Mouse (Mus musculus): ENCODE results near the gene Emsy. TPM values are rescaled to one million over a fixed set of nuclear protein-coding genes. Genes with fewer than 3 reads are reported as not detected.

Gene Emsy
- polyA plus RNA-seq, 1 experiment from 2014 or later, result 41.5 TPM

DNA sequence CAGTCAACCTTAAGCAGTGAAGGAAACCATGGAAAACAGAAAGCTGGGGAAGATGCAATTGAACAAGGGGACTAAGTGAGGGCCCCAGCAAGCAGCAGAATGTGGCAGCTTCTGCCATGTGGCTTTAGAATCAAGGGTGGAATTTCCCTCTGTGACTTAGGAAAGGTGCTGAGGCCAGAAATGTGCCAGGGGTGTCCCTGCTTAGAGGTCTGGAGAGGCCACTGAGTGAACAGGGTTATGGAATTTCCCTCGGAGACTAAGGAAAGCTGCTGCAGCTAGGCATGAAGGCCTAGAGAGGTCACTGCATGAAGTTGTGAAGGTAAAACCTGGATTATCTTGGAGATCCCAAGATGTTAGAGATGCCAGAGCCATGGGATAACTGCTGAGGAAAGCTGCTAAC lies 33.5 kb upstream of the Emsy start:
- Histone ChIP-seq H3K36me3 (no peaks in the 10 kb centered on the region), H3K27ac (replicated peaks) (no peak overlapping the region), H3K4me3 (no peak overlapping the region), H3K27me3 (no peaks in the 10 kb centered on the region), H3K4me1 (no peaks in the 10 kb centered on the region), H3K9ac (replicated peaks) (no peak overlapping the region), H3K9me3 (no peaks in the 10 kb centered on the region), H3K4me2 (replicated peaks) (no peak overlapping the region)
- WGBS, result 85% methylated on average over 1 of the region's 1 CpGs
- ATAC-seq (ENCODE audit: low FRiP score, low read depth), result no peak

- Histone ChIP-seq H3K4me2 (replicated peaks) (no peak overlapping the region), H3K27me3 (no peaks in the 10 kb centered on the region), H3K4me1 (no peaks in the 10 kb centered on the region), H3K4me3 (no peak overlapping the region), H3K36me3 (no peaks in the 10 kb centered on the region), H3K9me3 (no peaks in the 10 kb centered on the region), H3K27ac (replicated peaks) (no peak overlapping the region), H3K9ac (replicated peaks) (no peak overlapping the region)
- 59% methylated on average over 13 of the region's 13 CpGs for WGBS
- ATAC-seq (ENCODE audit: low FRiP score, low read depth), result no peak
Observed at GRCm38 (mm10) chr7:98685895-98686294, 29.3 kb upstream of the Emsy start.

DNA sequence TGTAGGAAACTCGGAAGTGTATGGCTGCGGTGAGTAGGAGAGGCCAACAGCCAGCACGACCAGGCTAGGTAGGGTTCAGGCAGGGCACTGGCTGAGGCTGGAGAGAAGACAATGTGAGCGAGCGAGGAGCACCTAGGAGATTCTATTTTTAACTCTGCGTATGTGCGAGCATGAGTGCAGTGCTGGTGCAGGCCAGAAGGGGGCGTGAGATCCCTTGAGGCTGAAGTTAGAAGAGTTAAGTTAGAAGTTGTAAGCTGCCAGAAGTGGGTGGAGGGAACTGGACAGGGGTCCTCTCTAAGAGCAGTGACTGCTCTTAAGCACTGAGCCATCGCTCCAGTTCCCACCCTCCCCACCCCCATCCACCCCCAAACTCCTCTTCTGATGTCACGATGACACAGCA lies 26.2 kb upstream of the Emsy start:
- WGBS, result 88% methylated on average over 10 of the region's 10 CpGs
- no peaks in the 10 kb centered on the region for H3K36me3 ChIP-seq
- no peak overlapping the region for H3K9ac ChIP-seq (replicated peaks)
- H3K4me1 ChIP-seq, result no peaks in the 10 kb centered on the region
- H3K4me2 ChIP-seq (replicated peaks), result no peak overlapping the region
- H3K4me3 ChIP-seq, result no peak overlapping the region
- no peak for ATAC-seq (ENCODE audit: low FRiP score, low read depth)
- H3K27me3 ChIP-seq, result no peaks in the 10 kb centered on the region
- H3K9me3 ChIP-seq, result no peaks in the 10 kb centered on the region
- H3K27ac ChIP-seq (replicated peaks), result no peak overlapping the region

GRCm38 (mm10) chr7:98680691-98681090 lies 24.1 kb upstream of the Emsy start:
- Histone ChIP-seq H3K36me3 (no peaks in the 10 kb centered on the region), H3K27ac (replicated peaks) (no peak overlapping the region), H3K9me3 (no peaks in the 10 kb centered on the region), H3K4me1 (no peaks in the 10 kb centered on the region), H3K4me3 (no peak overlapping the region), H3K9ac (replicated peaks) (no peak overlapping the region), H3K4me2 (replicated peaks) (no peak overlapping the region), H3K27me3 (no peaks in the 10 kb centered on the region)
- ATAC-seq (ENCODE audit: low FRiP score, low read depth), result no peak
- 50% methylated on average over 2 of the region's 2 CpGs for WGBS

DNA sequence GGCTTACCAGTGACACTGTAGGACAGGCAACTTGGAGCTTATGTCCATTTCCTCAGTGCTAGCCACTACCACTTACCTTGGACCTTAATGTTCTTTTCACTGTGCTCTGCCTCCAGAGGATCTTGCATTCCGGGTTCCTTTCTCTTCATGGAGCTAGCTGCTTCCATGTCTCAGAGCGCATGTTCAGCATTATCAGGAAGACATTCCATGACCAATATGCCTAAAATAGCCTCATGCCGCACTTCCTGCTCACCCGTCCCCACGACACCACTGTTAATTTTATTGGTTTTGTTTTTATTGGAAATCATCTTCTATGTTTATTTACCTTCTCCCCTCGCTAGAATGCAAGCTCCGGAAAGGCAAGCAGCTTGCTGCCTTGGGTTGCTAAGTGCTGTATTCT lies 21.9 kb upstream of the Emsy start:
- WGBS, result 74% methylated on average over 7 of the region's 7 CpGs
- H3K4me1 ChIP-seq, result no peaks in the 10 kb centered on the region
- no peak for ATAC-seq (ENCODE audit: low FRiP score, low read depth)

GRCm38 (mm10) chr7:98677511-98677910 lies 20.9 kb upstream of the Emsy start:
- 92% methylated on average over 2 of the region's 2 CpGs for WGBS
- no peak for ATAC-seq (ENCODE audit: low FRiP score, low read depth)
- no peak overlapping the region for H3K9ac ChIP-seq (replicated peaks)

More for the DNA sequence above, 21.9 kb upstream of the Emsy start:
- H3K4me2 ChIP-seq (replicated peaks), result no peak overlapping the region
- H3K36me3 ChIP-seq, result no peaks in the 10 kb centered on the region
- no peak overlapping the region for H3K4me3 ChIP-seq
- no peaks in the 10 kb centered on the region for H3K9me3 ChIP-seq
- H3K9ac ChIP-seq (replicated peaks), result no peak overlapping the region
- no peaks in the 10 kb centered on the region for H3K27me3 ChIP-seq
- no peak overlapping the region for H3K27ac ChIP-seq (replicated peaks)

DNA sequence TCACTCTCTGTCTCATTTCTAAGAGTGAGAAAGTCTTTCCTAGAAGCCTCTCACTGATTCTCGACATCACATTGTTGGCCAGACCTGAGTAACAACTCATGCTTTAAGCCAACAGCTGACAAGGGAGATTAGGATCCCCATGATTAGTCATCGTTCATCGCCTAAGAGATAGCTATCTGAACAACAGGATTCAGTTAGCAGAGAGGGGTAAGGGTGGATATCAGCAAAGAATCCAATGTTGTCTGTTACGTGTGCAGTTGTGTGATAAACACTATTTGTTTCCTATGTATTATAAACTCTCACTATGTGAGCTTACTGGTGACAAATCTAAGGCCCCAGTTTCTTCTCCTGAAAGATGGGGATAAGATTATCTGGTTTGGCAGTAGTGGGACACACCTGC lies 17.8 kb upstream of the Emsy start:
- Histone ChIP-seq H3K27ac (replicated peaks) (no peak overlapping the region), H3K36me3 (no peaks in the 10 kb centered on the region), H3K4me3 (no peak overlapping the region), H3K4me1 (0 out of 2 replicates have a peak, but pooled peaks cover 3% of the 10 kb centered on the region), H3K4me2 (replicated peaks) (no peak overlapping the region), H3K9me3 (no peaks in the 10 kb centered on the region), H3K9ac (replicated peaks) (no peak overlapping the region), H3K27me3 (no peaks in the 10 kb centered on the region)
- WGBS, result 68% methylated on average over 4 of the region's 4 CpGs
- ATAC-seq (ENCODE audit: low FRiP score, low read depth), result no peak

More at GRCm38 (mm10) chr7:98677511-98677910, 20.9 kb upstream of the Emsy start:
- Histone ChIP-seq H3K4me3 (no peak overlapping the region), H3K9me3 (no peaks in the 10 kb centered on the region), H3K27ac (replicated peaks) (no peak overlapping the region), H3K4me2 (replicated peaks) (no peak overlapping the region), H3K27me3 (no peaks in the 10 kb centered on the region), H3K36me3 (no peaks in the 10 kb centered on the region), H3K4me1 (no peaks in the 10 kb centered on the region)

DNA sequence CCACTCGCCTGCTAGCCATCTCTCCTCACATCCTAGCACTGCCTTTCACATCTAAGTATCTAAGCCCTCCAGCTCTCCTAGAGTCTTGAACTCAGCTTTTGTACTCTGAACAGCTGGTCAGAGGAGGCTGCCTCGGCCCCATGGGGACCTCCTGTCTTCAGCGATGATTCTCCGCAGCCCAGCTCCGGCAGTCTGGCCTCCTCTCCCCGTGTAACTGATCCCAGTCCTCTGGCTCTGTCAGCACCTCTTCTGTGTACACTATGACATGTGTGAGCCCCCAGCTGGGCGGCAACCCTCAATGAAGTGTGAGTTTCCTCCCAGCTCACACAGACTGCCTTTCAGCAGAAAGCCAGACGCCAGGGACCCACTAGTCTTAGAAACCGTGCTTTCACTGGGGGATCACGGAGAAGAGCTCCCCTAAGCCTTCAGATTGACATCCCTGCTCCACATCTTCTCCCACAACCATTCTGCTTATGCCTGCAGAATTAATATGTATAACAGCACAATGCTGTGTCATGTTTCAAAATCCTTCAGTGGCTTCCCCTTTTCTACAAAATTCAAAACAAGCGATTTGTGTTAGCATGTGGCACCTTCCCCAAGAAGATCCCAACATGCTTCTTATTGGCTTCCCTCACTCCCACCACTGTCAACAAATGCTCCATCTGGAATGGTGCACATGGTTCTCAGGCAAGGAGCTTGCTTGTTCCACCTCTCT lies 15.8 kb upstream of the Emsy start:
- 73% methylated on average over 11 of the region's 11 CpGs for WGBS
- no peak for ATAC-seq (ENCODE audit: low FRiP score, low read depth)
- Histone ChIP-seq H3K9ac (replicated peaks) (no peak overlapping the region), H3K27me3 (no peaks in the 10 kb centered on the region), H3K4me1 (0 out of 2 replicates have a peak, but pooled peaks cover 3% of the 10 kb centered on the region), H3K36me3 (no peaks in the 10 kb centered on the region), H3K9me3 (no peaks in the 10 kb centered on the region), H3K4me2 (replicated peaks) (no peak overlapping the region), H3K27ac (replicated peaks) (no peak overlapping the region), H3K4me3 (no peak overlapping the region)

DNA sequence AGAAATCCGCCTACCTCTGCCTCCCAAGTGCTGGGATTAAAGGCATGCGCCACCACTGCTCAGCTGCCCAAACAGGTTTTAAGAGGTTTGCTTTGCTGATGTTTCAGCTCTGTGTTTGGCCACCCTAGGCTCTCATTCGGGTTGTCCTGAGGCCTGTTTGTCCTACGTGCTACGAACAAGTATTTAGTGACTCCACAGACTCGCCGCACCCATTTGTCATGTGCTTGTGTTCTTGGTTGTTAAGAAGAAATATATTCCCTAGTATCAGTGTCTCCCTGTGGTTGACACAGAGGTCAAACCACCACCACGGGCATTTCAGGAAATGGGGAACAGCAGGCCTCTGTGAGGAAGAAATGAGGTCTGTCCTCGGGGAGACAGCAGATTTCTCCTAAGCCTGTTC lies 14.8 kb upstream of the Emsy start:
- Histone ChIP-seq H3K27ac (replicated peaks) (no peak overlapping the region), H3K4me1 (0 out of 2 replicates have a peak, but pooled peaks cover 3% of the 10 kb centered on the region), H3K9ac (replicated peaks) (no peak overlapping the region), H3K36me3 (no peaks in the 10 kb centered on the region), H3K27me3 (no peaks in the 10 kb centered on the region), H3K4me2 (replicated peaks) (no peak overlapping the region), H3K9me3 (no peaks in the 10 kb centered on the region), H3K4me3 (no peak overlapping the region)
- ATAC-seq (ENCODE audit: low FRiP score, low read depth), result no peak
- WGBS, result 84% methylated on average over 9 of the region's 9 CpGs

- Histone ChIP-seq H3K4me1 (0 out of 2 replicates have a peak, but pooled peaks cover 3% of the 10 kb centered on the region), H3K27ac (replicated peaks) (no peak overlapping the region), H3K27me3 (no peaks in the 10 kb centered on the region), H3K9me3 (no peaks in the 10 kb centered on the region), H3K36me3 (no peaks in the 10 kb centered on the region), H3K9ac (replicated peaks) (no peak overlapping the region), H3K4me3 (no peak overlapping the region), H3K4me2 (replicated peaks) (no peak overlapping the region)
- WGBS, result 91% methylated on average over 4 of the region's 4 CpGs
- ATAC-seq (ENCODE audit: low FRiP score, low read depth), result no peak
Observed at GRCm38 (mm10) chr7:98670831-98671230, 14.2 kb upstream of the Emsy start.

DNA sequence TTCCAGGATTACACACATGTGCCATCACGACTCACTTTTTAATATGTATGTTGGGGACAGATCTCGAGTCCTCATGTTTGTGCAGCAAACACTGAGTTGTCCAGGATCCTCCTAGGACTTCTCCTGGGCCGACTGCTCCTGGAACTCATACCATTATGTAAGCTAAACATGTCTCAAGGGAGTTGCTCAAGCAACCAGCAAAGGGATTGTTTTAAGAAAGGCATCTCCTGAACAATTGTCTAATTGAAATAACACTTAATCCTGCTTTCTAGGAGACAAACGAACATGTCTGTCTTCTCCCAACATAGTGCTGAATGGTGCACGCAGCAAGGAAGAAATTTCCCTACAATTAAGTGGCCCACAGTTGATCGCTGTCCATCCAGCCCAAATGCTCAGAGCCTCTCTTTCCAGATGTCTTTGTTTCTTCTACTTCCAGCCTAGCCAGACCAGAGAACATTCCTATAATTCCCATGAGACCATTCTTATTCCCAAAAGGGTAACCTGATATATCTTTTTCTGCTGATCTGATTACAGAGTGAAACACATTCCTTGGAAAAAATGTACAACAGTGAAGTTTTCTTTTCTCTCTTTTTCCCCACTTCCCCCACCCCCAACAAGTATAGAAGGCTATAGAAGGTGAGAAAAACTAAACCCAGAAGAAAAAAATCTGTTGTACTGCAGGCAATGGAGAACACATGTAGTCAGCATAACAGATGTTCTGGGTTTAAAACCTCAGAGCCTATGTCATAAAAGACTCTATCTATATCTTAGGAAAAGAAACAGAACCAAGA lies 11.6 kb upstream of the Emsy start:
- Histone ChIP-seq H3K4me3 (no peak overlapping the region), H3K9me3 (no peaks in the 10 kb centered on the region), H3K36me3 (no peaks in the 10 kb centered on the region), H3K4me2 (replicated peaks) (no peak overlapping the region), H3K9ac (replicated peaks) (no peak overlapping the region), H3K27ac (replicated peaks) (no peak overlapping the region), H3K4me1 (0 out of 2 replicates have a peak, but pooled peaks cover 3% of the 10 kb centered on the region), H3K27me3 (no peaks in the 10 kb centered on the region)
- WGBS, result 59% methylated on average over 6 of the region's 6 CpGs
- ATAC-seq (ENCODE audit: low FRiP score, low read depth), result no peak

DNA sequence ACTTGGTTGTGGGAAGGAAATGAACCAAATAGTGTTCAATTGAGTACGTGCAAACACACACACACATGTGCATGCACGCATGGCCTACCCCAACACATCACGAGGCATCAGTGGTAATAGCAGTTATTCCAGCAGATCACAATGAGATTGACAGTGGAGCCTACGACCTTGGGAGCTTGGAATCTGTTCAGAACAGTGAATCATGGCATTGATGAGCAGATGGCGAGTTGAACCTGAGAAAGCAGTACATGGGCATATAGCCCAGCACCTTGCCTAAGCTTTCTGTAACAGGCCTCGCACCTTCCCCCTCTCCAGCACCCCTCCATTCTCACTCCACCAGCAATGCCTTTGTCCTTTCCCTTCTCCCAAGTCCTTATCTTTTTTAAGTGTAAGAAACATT lies 9.1 kb upstream of the Emsy start:
- H3K9ac ChIP-seq (replicated peaks), result no peak overlapping the region
- 88% methylated on average over 6 of the region's 6 CpGs for WGBS
- H3K4me3 ChIP-seq, result no peak overlapping the region
- H3K4me2 ChIP-seq (replicated peaks), result no peak overlapping the region
- no peak overlapping the region for H3K27ac ChIP-seq (replicated peaks)
- no peak for ATAC-seq (ENCODE audit: low FRiP score, low read depth)
- H3K36me3 ChIP-seq, result no peaks in the 10 kb centered on the region
- no peaks in the 10 kb centered on the region for H3K4me1 ChIP-seq
- no peaks in the 10 kb centered on the region for H3K9me3 ChIP-seq
- no peaks in the 10 kb centered on the region for H3K27me3 ChIP-seq

All from midbrain, embryonic 12.5 days (tissue).